Mouse (Mus musculus): ENCODE measurements around the gene Hsd3b2. TPM values are rescaled to one million over a fixed set of nuclear protein-coding genes. Genes with fewer than 3 reads are reported as not detected.
"Not testable (repeated sequence)": the region's sequence is repeated elsewhere in the genome, so short reads cannot be mapped to it uniquely, and the experiment has no call there.

The Hsd3b2 gene
- total and polyA plus RNA-seq, 3 experiments: not detected

- no peak for DNase-seq (ENCODE audit: low read depth, low spot score)
- no peaks in the 10 kb centered on the region for H3K79me2 ChIP-seq (ENCODE audit: control insufficient read depth, insufficient read depth, low read length, poor library complexity)
- H3K36me3 ChIP-seq (ENCODE audit: control insufficient read depth in 1 of 2, insufficient read depth in 2 of 2, low read length in 2 of 2): no peaks in the 10 kb centered on the region
- no peak for TF ChIP-seq KAT2A (conservative IDR thresholded peaks at IDR 0.05; ENCODE audit: low read depth, low read length)
- TF ChIP-seq UBTF (IDR thresholded peaks at IDR 0.05; ENCODE audit: borderline replicate concordance, insufficient read depth, low read depth, low read length): no peak
- TF ChIP-seq CHD2 (IDR thresholded peaks at IDR 0.05; ENCODE audit: low read length): no peak
- TF ChIP-seq EP300 (IDR thresholded peaks at IDR 0.05; ENCODE audit: low read depth in 1 of 2, low read length in 2 of 2): no peak
- no peak for TF ChIP-seq NELFE (IDR thresholded peaks at IDR 0.05; ENCODE audit: low read depth, low read length)
- no peak for TF ChIP-seq ZC3H11A (IDR thresholded peaks at IDR 0.05; ENCODE audit: low read depth, low read length)
- TF ChIP-seq MAFK (IDR thresholded peaks at IDR 0.05; ENCODE audit: borderline replicate concordance, low read depth, low read length): no peak
- TF ChIP-seq MAX (IDR thresholded peaks at IDR 0.05; ENCODE audit: low read length): no peak
- no peak for TF ChIP-seq MYB (IDR thresholded peaks at IDR 0.05; ENCODE audit: low read depth, low read length)
- no peak for TF ChIP-seq USF1 (IDR thresholded peaks at IDR 0.05; ENCODE audit: low read depth, low read length)
- no peak for TF ChIP-seq ETS1 (IDR thresholded peaks at IDR 0.05; ENCODE audit: low read depth, low read length)
- TF ChIP-seq POLR2A (IDR thresholded peaks at IDR 0.05; ENCODE audit: control insufficient read depth in 1 of 2, insufficient read depth in 1 of 2, low read depth in 1 of 2, low read length in 2 of 2, poor library complexity in 1 of 2): no peak
- no peak for TF ChIP-seq POLR2AphosphoS5 (IDR thresholded peaks at IDR 0.05; ENCODE audit: borderline replicate concordance, low read depth, low read length)
- TF ChIP-seq MEF2A (IDR thresholded peaks at IDR 0.05; ENCODE audit: extremely low read depth, insufficient replicate concordance, low read depth, low read length, poor library complexity, severe bottlenecking): no peak
- no peak for TF ChIP-seq HCFC1 (IDR thresholded peaks at IDR 0.05; ENCODE audit: low read depth, low read length)
- TF ChIP-seq RAD21 (IDR thresholded peaks at IDR 0.05; ENCODE audit: low read depth, low read length): no peak
- TF ChIP-seq RCOR1 (IDR thresholded peaks at IDR 0.05; ENCODE audit: low read depth, low read length): no peak
- TF ChIP-seq TCF12 (IDR thresholded peaks at IDR 0.05; ENCODE audit: low read depth, low read length): no peak
- TF ChIP-seq ZMIZ1 (IDR thresholded peaks at IDR 0.05; ENCODE audit: low read depth, low read length): no peak
- H3K9ac ChIP-seq (ENCODE audit: control insufficient read depth, low read depth, low read length, poor library complexity, severe bottlenecking): no peak overlapping the region
- H3K27ac ChIP-seq (ENCODE audit: control insufficient read depth, low read depth, low read length): no peak overlapping the region
- H3K4me1 ChIP-seq (ENCODE audit: control insufficient read depth in 1 of 2, insufficient read depth in 2 of 2, low read length in 2 of 2): no peaks in the 10 kb centered on the region
- no peaks in the 10 kb centered on the region for H3K27me3 ChIP-seq (ENCODE audit: control insufficient read depth in 1 of 2, insufficient read depth in 2 of 2, low read length in 2 of 2)
- no peaks in the 10 kb centered on the region for H3K9me3 ChIP-seq (replicated peaks; ENCODE audit: insufficient read depth, low read length)
- H3K4me3 ChIP-seq (ENCODE audit: control insufficient read depth in 1 of 2, insufficient read depth in 1 of 2, low read depth in 2 of 2, low read length in 2 of 2): no peak overlapping the region
Measured at GRCm38 (mm10) chr3:98752171-98752570, 27.8 kb upstream of the Hsd3b2 start.

- not testable (repeated sequence) for H3K9me3 ChIP-seq (replicated peaks; ENCODE audit: insufficient read depth, low read length); DNase-seq (ENCODE audit: low read depth, low spot score)
Measured at GRCm38 (mm10) chr3:98741043-98741442, 16.7 kb upstream of the Hsd3b2 start.

More at GRCm38 (mm10) chr3:98741043-98741442, 16.7 kb upstream of the Hsd3b2 start:
- H3K36me3 ChIP-seq (ENCODE audit: control insufficient read depth in 1 of 2, insufficient read depth in 2 of 2, low read length in 2 of 2); H3K4me3 ChIP-seq (ENCODE audit: control insufficient read depth in 1 of 2, insufficient read depth in 1 of 2, low read depth in 2 of 2, low read length in 2 of 2); H3K9ac ChIP-seq (ENCODE audit: control insufficient read depth, low read depth, low read length, poor library complexity, severe bottlenecking); H3K4me1 ChIP-seq (ENCODE audit: control insufficient read depth in 1 of 2, insufficient read depth in 2 of 2, low read length in 2 of 2); H3K79me2 ChIP-seq (ENCODE audit: control insufficient read depth, insufficient read depth, low read length, poor library complexity); H3K27me3 ChIP-seq (ENCODE audit: control insufficient read depth in 1 of 2, insufficient read depth in 2 of 2, low read length in 2 of 2); H3K27ac ChIP-seq (ENCODE audit: control insufficient read depth, low read depth, low read length): not testable (repeated sequence)
